Comparison of ENCODE assay signal across 24 mouse cellular contexts in the genomic region with DNA sequence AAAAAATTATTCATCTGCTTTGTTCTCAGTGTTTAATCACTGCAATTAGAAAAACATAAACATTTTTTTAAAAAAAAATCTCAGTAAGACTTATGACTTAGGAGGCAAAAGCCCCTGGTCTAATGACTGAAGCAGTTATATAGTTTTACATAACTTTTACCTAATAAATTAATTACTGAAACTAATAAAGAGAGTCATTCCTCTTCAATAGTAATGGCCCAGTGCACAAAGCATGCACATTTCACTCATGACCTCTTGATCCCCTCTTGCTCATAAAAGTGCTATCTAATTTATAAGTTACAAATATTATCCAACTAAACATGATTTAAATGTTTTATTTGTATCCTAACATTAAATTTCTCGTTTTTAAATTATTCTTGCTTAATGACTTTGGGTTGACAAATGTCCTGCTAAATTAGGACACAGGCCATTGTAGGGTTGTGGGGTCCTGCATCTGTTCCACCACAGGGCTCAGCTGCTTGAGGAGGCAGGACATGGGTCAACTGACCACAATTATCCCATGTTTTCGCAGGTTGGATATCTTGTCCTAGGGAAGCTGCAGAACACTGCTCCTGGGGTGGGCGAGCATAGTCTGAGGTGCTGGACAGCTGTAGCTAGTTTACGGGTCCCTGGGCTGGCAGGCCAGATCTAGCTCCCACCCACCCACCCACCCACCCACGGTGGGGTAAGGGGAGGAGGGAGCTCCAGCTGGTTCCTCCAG.
"Had no signal": no experiment of that assay in that cellular context is flagged by ENCODE, and none has a peak within 500 bp of the region (broad histone marks: within the 10 kb centered on the region; RNA-seq: fewer than 3 reads in every experiment).

No protein-coding gene starts in this region.

- ATAC-seq: hindbrain, postnatal 0 days; inflammation-experienced regulatory T-cells, adult 6 months; intestine, embryonic 16.5 days; liver, embryonic 12.5 days; midbrain, embryonic 15.5 days had no signal

- DNase-seq: layer of hippocampus, adult 9-11 months; liver; lung, adult 18-20 months; lung, postnatal 10 days; lung, postnatal 36 days; retina, postnatal 1 day; right cerebral cortex, postnatal 25 days; spleen, adult 18-20 months; thymus, postnatal 25 days had no signal

- H3K9ac ChIP-seq: limb, embryonic 13.5 days; liver, embryonic 12.5 days; liver, embryonic 15.5 days; lung, embryonic 15.5 days; midbrain, embryonic 15.5 days; neural tube, embryonic 12.5 days; neural tube, embryonic 15.5 days; stomach, embryonic 15.5 days had no signal

- H3K4me2 ChIP-seq: limb, embryonic 13.5 days; liver, embryonic 12.5 days; liver, embryonic 15.5 days; lung, embryonic 15.5 days; midbrain, embryonic 15.5 days; neural tube, embryonic 12.5 days; neural tube, embryonic 15.5 days; stomach, embryonic 15.5 days had no signal

- H3K4me1 ChIP-seq: limb, embryonic 10.5 days; limb, embryonic 13.5 days; liver, embryonic 12.5 days; liver, embryonic 15.5 days; lung, embryonic 15.5 days; megakaryocyte, embryonic 14.5 days; midbrain, embryonic 10.5 days; midbrain, embryonic 15.5 days; neural tube, embryonic 12.5 days; neural tube, embryonic 15.5 days; stomach, embryonic 15.5 days had no signal

- H3K4me3 ChIP-seq: layer of hippocampus, adult 2 months; limb, embryonic 10.5 days; limb, embryonic 13.5 days; liver, embryonic 12.5 days; liver, embryonic 15.5 days; lung, embryonic 15.5 days; megakaryocyte, embryonic 14.5 days; midbrain, embryonic 10.5 days; midbrain, embryonic 15.5 days; neural tube, embryonic 12.5 days; neural tube, embryonic 15.5 days; stomach, embryonic 15.5 days had no signal

- H3K27ac ChIP-seq: hindbrain, postnatal 0 days; layer of hippocampus, adult 2 months; limb, embryonic 10.5 days; limb, embryonic 13.5 days; liver, embryonic 12.5 days; liver, embryonic 15.5 days; lung, embryonic 15.5 days; midbrain, embryonic 10.5 days; midbrain, embryonic 15.5 days; neural tube, embryonic 12.5 days; neural tube, embryonic 15.5 days; stomach, embryonic 15.5 days had no signal

- H3K27me3 ChIP-seq: limb, embryonic 13.5 days; liver, embryonic 12.5 days; liver, embryonic 15.5 days; lung, embryonic 15.5 days; megakaryocyte, embryonic 14.5 days; midbrain, embryonic 15.5 days; neural tube, embryonic 12.5 days; neural tube, embryonic 15.5 days; stomach, embryonic 15.5 days had no signal

- H3K9me3 ChIP-seq: limb, embryonic 10.5 days; limb, embryonic 13.5 days; liver, embryonic 12.5 days; liver, embryonic 15.5 days; lung, embryonic 15.5 days; megakaryocyte, embryonic 14.5 days; midbrain, embryonic 10.5 days; midbrain, embryonic 15.5 days; neural tube, embryonic 12.5 days; neural tube, embryonic 15.5 days; stomach, embryonic 15.5 days had no signal

- H3K36me3 ChIP-seq: limb, embryonic 10.5 days; limb, embryonic 13.5 days; liver, embryonic 12.5 days; liver, embryonic 15.5 days; lung, embryonic 15.5 days; midbrain, embryonic 10.5 days; midbrain, embryonic 15.5 days; neural tube, embryonic 12.5 days; neural tube, embryonic 15.5 days; stomach, embryonic 15.5 days had no signal
